Mouse (Mus musculus) heart, adult 8-10 months (tissue): ENCODE results near the gene Agap1. TPM values are rescaled to one million over a fixed set of nuclear protein-coding genes. Genes with fewer than 3 reads are reported as not detected.

Experiments
- DNase-seq: peaks from one replicate; pipeline ENCODE4 v3.0.0; 2022; ENCODE audit warnings: low spot score
- total RNA-seq, 4 experiments: library from RNA; stranded (reverse); gene quantifications; 2 replicates each; pipeline ENCODE4 v1.2.4; 2022

Agap1 gene
- total RNA-seq, 4 experiments from 2014 or later = 53.0 to 74.6 (median 64.9) TPM

DNA sequence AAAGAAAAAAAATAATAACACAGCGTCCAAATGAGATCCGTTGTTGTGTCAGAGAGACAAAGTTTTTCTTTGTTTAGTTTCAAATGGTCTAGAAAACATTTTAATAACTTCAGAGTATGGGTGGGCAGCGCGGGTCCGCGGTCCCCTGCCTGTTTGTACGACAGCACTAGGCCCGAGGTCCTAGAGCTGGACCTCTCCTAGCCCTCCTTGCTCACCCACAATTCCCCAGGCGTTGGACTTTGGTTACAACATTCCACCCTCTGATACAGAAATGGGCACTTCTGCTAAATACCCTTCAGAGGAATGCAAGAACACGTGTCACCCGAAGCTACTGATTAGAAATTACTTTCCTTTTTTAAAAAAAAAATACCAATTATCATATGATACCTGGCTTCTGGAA, 296.7 kb downstream of the Agap1 start:
- DNase-seq = no peak

DNA sequence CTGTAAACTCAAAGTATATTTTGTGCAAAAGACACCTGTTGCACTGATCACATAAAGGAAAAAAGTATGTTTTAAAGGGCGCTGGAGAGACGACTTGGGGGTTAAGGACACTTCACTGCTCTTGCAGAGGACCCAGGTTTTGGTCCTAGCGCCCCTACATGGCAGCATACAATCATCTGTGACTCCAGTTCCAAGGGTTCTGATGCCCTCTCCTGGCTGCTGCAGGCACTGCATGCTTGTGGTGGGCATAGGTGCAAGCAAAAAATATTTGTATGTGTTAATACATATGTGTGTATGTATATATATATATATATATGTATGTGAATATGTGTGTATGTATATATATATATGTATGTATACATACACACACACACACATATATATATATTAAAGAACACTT, 298.1 kb downstream of the Agap1 start:
- no peak for DNase-seq

GRCm38 (mm10) chr1:89755358-89755757, 300.8 kb downstream of the Agap1 start:
- DNase-seq = no peak

DNA sequence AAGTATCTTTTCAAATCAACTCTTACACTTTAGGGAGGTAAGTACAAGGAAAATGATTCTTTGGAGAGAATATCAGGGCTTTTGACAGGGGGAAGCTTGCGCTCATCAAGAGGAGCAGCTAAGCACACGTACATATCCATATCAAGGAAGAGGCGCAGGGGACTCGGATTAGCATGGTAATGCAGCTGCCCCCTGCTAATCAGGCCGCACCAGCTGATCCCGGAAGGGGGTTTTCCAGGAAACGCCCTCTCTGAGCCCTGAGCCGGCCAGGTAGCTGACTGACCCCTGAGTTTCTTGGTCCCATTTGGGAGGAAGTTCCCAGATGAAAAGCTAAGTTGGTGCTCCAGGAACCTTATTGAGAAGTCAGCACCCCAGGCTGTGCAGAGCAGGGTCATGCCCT, 301.8 kb downstream of the Agap1 start:
- no peak for DNase-seq

GRCm38 (mm10) chr1:89757545-89757944, 302.9 kb downstream of the Agap1 start:
- DNase-seq = no peak

DNA sequence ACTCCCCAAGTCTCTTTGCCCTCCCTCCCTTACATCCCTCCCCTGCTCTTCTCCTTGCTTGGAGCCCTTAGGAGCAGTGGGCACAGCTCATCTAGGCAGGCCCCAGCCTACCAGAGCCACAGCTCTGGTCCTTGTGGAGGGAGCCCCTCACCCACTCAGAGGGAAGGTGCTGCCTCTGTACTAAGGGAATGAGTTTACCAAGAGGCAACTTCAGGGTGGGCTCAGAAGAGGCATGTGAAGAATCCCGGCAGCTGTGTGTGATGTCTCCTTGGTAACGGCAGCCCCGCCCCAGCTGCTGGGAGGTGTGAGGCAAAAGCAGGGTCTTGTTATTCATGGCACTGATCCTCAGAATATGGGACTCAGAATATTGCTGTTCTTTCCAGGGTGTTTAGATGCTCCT, 309.3 kb downstream of the Agap1 start:
- DNase-seq = no peak

- DNase-seq = no peak
These were observed 312.3 kb downstream of the Agap1 start for GRCm38 (mm10) chr1:89766891-89767290.

- no peak for DNase-seq
These were observed 315.0 kb downstream of the Agap1 start for GRCm38 (mm10) chr1:89769641-89770040.

DNA sequence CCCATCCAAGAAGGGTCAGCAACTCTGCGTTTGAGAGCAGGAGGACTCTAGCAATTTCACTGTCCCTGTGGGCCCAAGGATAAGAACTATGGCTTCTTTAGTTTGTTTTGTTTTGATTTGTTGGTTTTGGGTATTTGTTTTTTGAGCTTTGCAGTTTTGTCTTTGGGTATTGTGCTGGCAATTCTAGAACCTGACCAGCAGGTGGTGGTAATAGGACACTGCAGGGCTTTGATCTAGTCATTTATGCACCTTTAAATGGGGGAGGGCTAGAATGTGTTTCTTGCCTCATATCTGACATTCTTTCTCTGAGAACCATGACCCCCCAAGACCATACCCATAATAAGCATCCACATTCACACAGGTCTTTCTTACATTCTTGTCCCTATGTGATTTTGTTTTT, 315.7 kb downstream of the Agap1 start:
- DNase-seq = no peak

GRCm38 (mm10) chr1:89775750-89776149, 321.1 kb downstream of the Agap1 start:
- DNase-seq = no peak

- DNase-seq = no peak
These were observed 326.1 kb downstream of the Agap1 start for GRCm38 (mm10) chr1:89780675-89781074.

- DNase-seq = no peak
These were observed 327.3 kb downstream of the Agap1 start for GRCm38 (mm10) chr1:89781861-89782260.

- no peak for DNase-seq
These were observed 332.2 kb downstream of the Agap1 start for GRCm38 (mm10) chr1:89786793-89787192.

DNA sequence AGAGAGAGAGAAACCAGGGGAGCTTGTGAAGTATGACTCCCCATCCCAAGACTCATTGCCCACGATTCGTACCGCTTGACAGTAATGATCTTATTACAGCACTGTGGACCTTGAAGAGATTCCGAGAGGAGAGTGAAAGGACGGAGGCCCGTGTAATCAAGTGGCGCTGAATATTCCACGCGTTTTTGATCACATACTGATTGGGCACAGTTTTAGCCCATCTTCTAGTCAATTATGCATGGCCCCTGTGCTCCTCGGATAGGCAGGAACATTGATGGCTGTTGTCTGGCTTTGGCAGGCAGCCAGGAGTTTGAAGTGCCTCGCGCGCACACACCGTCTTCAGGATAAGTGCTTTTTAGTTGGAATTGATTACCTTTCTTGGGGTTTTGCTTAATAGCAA, 344.1 kb downstream of the Agap1 start:
- DNase-seq = no peak

- DNase-seq = no peak
These were observed 346.9 kb downstream of the Agap1 start for GRCm38 (mm10) chr1:89801506-89801905.

- no peak for DNase-seq
These were observed 350.4 kb downstream of the Agap1 start for GRCm38 (mm10) chr1:89804981-89805380.

DNA sequence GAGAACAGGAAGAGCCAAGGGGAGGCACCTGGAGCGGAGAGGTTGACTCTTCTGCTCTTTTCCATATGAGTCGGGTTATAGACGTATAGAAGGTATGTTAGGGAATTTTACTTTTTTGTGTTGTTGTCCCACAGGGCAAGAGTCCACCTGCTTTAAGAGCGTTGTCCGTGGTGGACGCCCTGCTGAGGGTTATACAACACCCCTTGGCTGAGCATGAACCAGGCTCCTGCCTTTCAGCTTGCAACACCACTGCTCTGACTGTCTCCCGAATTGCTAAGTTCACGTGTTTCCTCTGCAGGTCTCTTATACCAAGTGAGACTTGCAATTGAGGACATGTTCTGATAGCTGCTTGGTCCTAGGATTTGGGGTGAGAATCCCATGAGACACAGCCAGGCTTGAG, 358.2 kb downstream of the Agap1 start:
- no peak for DNase-seq

DNA sequence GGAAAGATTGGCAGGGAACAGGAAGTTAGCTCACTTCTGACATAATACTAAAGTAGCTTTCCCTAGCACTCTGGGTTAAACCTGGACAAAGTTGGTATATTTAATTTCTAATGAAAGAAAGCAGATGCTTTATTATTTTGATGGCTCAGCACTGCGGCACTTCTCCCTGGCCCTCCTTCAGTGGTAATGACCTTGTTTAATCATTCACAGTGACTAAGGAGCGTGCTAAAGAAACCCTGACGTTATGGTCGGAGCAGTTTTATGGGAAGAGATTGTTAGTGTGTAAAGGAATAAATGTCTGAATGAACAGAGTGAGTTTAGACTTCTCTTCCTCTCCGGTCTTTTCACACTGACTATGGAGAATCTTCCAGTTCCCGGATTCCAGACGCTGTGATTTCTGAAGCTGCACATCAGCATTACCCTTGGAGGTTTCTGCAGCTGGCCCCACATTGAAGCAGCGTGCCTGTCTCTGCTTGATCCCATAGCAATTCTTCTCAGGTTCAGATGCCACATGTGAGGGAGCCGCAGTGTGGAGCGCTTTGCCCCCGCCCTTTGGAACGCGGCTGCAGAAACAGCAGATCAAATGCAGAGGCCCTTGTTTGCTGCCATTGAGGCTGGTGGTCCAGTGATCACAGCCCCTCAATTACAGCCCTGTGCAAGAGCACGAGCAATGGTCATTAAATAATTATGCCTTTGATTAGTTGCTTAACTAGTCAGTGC, 362.0 kb downstream of the Agap1 start:
- no peak for DNase-seq

- DNase-seq = no peak
These were observed 367.2 kb downstream of the Agap1 start for GRCm38 (mm10) chr1:89821822-89822221.

DNA sequence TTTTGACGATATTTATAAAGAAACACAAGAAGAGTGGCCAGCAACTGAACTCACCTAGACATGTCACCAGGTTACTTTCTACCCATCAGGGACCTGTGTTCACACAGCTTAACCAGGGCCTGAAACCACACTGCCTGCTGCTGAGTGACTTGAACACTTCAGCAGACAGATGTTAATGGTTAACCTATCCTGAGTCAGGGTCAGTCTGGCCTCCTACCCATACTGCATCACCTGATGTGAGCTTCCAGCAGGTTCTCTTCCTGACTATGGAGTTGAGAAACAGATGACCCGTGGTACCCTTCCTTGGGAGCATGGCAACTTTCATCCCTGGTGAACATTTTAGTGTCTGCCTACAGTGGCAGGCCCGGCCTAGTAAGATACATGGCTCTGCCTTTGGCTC, 367.8 kb downstream of the Agap1 start:
- no peak for DNase-seq

GRCm38 (mm10) chr1:89823036-89823435, 368.4 kb downstream of the Agap1 start:
- no peak for DNase-seq

- DNase-seq = no peak
These were observed 372.4 kb downstream of the Agap1 start for GRCm38 (mm10) chr1:89827051-89827450.

GRCm38 (mm10) chr1:89831095-89831494, 376.5 kb downstream of the Agap1 start:
- DNase-seq = no peak

DNA sequence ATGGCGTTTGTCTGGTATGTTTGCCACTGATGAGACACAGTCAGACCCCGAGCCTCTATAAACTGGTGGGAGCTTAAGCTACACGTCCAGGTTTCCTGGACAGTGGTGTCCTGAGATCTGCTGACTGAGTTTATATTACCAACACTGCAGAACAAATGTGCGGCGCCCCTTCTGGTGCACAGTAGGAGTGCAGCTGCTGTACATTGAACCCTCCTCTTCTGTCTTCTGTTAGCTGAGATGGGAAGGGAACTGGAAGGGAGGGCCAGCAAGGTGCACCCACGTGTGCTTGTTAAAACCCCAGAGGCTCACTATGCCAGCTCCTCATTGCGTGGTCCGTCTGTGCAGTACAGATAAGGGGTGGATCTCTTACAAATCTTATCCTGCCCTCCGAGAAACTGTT, 389.5 kb downstream of the Agap1 start:
- DNase-seq = no peak
